Mouse (Mus musculus) layer of hippocampus, adult 2 months (tissue): Measurements from ENCODE around the gene Hnf4a. TPM values are rescaled to one million over a fixed set of nuclear protein-coding genes. Genes with fewer than 3 reads are reported as not detected.
A peak's percentile ranks its signal among the peaks of the same experiment; 100 is the strongest.

ENCODE experiments used
- DNase-seq, 2 experiments: peaks; one replicate each; pipeline ENCODE4 v3.0.0; 2022; ENCODE audit warnings: low spot score in 2 of 2
- H3K27ac ChIP-seq: fragments of 200-600 bp; 2 replicates; pipeline ENCODE4 v1.8.1; 2022
- H3K4me3 ChIP-seq: fragments of 200-600 bp; 2 replicates; pipeline ENCODE4 v1.8.1; 2022; ENCODE audit warnings: mild to moderate bottlenecking
- CTCF ChIP-seq: fragments of 200-600 bp; conservative IDR thresholded peaks from 2 replicates; pipeline ENCODE4 v1.8.1; 2022; ENCODE audit warnings: antibody characterized with exemption, mild to moderate bottlenecking, moderate library complexity
- total RNA-seq, 2 experiments: library from RNA; stranded (reverse); gene quantifications; 2 replicates each; pipeline ENCODE4 v1.2.3; 2021

Hnf4a gene
- total RNA-seq, 2 experiments from 2014 or later, result not detected

DNA sequence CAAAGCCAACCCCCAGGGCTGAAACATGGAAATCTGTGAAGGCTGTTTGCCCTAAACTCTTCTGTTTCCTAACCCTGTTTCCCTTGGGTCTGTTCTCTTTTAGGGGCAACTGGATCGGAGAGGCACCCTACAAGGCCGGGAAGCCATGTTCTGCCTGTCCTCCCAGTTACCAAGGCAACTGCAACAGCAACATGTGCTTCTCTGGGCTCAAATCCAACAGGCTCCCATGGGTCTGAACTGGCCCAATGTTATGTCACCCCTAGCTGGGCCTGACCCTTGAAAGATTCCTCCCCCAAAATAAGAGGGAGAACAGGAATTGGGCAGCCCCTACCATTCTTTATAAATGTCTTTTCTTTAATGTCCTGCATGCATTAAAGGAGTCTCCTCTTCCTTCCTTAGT is 4.4 kb upstream of the Hnf4a start:
- H3K27ac ChIP-seq, result no peak overlapping the region
- TF ChIP-seq CTCF, result no peak
- DNase-seq, result no peak
- H3K4me3 ChIP-seq, result no peak overlapping the region

DNA sequence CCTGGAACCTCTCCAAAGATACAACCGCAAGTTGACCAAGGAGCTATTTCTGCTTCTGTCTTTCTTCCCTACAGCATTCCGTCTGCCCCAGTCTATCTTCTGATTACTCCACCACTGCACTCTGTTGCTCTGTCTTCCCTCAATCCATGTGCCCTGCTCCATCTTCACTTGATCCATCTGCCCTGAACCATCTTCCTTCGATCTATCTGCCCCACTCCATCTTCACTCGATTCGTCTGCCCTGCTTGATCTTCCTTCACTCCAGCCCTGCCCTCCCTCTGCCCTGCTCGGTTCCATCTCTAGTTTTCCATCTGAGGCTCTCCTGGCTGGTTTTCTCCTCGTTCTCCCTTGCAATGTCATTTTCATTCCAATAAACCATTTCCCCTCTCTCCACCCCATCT is 3.4 kb upstream of the Hnf4a start:
- DNase-seq, result no peak
- Histone ChIP-seq H3K4me3 (no peak overlapping the region), H3K27ac (no peak overlapping the region)
- TF ChIP-seq CTCF, result no peak

GRCm38 (mm10) chr2:163525761-163526243 is 19.2 kb downstream of the Hnf4a start:
- Histone ChIP-seq H3K4me3 (no peak overlapping the region), H3K27ac (no peak overlapping the region)
- DNase-seq, result no peak
- TF ChIP-seq CTCF, result peak; percentile 41

DNA sequence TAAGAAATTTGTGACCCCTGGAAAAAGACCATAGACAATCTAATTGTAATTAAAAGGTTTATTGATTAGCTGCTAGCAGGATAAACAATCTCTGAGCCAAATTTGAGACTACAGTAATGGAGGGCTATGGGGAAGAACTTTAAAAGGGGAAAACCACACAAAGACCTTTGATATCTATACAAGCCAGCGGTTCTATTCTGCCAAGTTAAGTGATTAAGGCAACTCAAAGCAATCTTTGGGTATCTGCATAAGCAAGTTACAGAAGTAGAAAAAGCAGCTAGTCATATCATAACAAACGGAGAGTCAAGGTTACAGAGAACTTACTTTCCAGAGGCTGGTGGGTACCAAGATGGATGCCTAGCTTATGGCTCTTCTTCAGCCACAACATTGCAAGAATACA is 20.9 kb downstream of the Hnf4a start:
- TF ChIP-seq CTCF, result no peak
- no peak for DNase-seq
- Histone ChIP-seq H3K27ac (no peak overlapping the region), H3K4me3 (no peak overlapping the region)

- no peak for DNase-seq
- H3K27ac ChIP-seq, result no peak overlapping the region
- TF ChIP-seq CTCF, result no peak
- no peak overlapping the region for H3K4me3 ChIP-seq
Measured at GRCm38 (mm10) chr2:163530418-163530817, 23.8 kb downstream of the Hnf4a start.

- peak; percentile 66 to 81 for DNase-seq
- peak; percentile 98 for TF ChIP-seq CTCF
- Histone ChIP-seq H3K4me3 (no peak overlapping the region), H3K27ac (no peak overlapping the region)
Measured at GRCm38 (mm10) chr2:163531917-163532316, 25.3 kb downstream of the Hnf4a start.

DNA sequence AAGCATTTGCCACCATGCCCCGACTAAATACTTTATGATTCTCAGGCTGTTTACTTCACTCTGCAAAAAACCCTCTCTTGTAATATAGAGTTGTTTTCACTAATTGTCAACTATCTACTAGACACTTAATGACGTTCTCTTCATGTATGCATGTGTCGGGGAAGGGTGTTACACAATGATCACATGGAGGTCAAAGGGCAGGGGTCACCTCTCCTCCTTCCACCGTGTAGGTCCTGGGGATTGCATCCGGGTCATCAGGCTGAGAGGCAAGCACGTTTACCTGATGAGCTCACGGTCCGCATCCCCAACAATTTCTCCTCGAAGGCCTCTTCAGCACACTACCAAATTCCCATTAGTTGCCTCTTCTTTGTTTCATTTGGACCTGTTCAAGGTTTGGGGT is 26.6 kb downstream of the Hnf4a start:
- no peak overlapping the region for H3K27ac ChIP-seq
- no peak for DNase-seq
- TF ChIP-seq CTCF, result no peak
- H3K4me3 ChIP-seq, result no peak overlapping the region

- Histone ChIP-seq H3K27ac (no peak overlapping the region), H3K4me3 (peak overlapping the region; percentile 46)
- peak; percentile 97 for TF ChIP-seq CTCF
- DNase-seq, result peak; percentile 83 to 92
Measured at GRCm38 (mm10) chr2:163534958-163535524, 28.4 kb downstream of the Hnf4a start.

- H3K4me3 ChIP-seq, result no peak overlapping the region
- no peak for TF ChIP-seq CTCF
- DNase-seq, result no peak
- H3K27ac ChIP-seq, result no peak overlapping the region
Measured at GRCm38 (mm10) chr2:163537443-163537842, 30.8 kb downstream of the Hnf4a start.

GRCm38 (mm10) chr2:163538410-163538809 is 31.8 kb downstream of the Hnf4a start:
- peak in 1 of 2 experiments; percentile 8 for DNase-seq
- no peak for TF ChIP-seq CTCF
- H3K4me3 ChIP-seq, result no peak overlapping the region
- no peak overlapping the region for H3K27ac ChIP-seq

DNA sequence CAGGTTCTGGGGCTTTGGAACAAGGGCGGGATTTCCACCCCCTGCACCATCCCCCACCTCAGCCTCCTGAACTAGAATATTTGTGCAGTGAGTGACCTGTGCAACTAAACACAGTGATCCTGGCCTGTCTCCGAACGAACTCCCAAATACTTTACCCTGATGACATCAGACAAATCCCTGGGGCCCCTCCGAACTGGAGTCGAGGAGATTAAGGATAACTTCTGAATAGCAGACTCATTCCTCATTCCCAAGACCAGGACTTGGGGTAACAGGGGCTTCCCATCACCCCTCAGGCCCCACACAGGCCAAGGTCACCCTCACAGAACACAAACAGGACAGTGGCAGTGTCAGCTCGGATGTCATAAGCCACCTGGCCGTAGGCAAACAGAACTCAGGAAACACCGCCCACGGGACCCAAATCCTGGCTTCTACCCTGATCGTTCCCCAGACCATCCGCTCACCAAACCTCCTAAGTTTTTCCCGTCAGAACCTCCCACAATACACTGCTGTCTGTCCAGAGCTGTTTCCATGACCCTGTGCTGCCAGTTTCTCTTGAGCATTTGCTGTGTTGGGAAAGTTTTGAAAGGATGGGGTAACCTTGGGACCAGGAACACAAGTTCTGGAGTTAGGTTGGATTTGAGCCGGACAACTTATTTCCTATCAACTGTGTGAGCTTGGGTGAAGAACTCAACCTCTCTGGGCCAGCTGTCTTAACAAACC is 32.9 kb downstream of the Hnf4a start:
- no peak for TF ChIP-seq CTCF
- no peak for DNase-seq
- Histone ChIP-seq H3K4me3 (no peak overlapping the region), H3K27ac (no peak overlapping the region)

DNA sequence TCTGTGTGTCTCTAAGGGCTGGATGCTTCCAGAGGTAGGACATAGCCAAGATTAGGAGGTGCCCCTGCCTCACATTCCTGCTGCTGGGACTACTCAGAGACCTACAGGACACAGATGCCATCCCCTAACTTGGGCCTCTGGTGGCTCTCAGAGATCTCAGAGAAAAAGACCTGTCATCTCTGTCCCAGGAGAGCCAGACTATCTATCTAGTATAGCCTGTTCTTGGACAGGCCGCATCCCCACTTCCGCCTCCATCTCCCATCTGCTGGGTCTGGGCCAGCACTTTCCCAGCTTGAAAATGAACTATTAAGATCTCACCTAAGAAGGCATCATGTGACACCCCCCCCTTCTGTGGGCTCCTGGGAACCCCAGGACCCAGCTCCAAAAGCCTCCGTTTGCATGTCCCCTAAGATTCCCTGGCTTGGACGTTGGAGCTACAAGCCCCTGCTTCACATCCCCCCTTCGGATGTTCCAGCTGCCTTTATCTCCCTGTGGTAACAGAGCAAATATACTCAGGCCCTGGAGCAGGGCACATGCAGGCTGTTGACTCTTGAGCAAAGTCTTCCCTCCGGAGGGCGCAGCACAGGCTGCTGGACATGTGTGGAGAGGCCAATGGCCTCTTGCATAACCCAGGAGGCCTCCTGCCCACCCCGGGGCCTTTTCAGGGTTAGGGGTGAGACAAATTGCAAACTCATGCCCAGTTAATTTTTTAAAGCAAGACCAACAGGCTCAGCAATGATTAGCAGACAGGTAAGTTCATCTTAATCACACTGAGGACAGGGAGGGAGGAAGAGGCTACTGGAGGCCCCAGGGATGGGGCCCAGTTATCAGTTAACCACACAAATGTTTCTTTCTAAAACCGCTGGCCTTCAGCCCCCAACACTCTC is 33.9 kb downstream of the Hnf4a start:
- DNase-seq, result no peak
- no peak for TF ChIP-seq CTCF
- H3K27ac ChIP-seq, result no peak overlapping the region
- no peak overlapping the region for H3K4me3 ChIP-seq

- no peak overlapping the region for H3K27ac ChIP-seq
- H3K4me3 ChIP-seq, result no peak overlapping the region
- DNase-seq, result no peak
- no peak for TF ChIP-seq CTCF
Measured at GRCm38 (mm10) chr2:163541568-163542182, 35.1 kb downstream of the Hnf4a start.
